Mouse (Mus musculus): ENCODE results near the gene Tsen54.
A peak's percentile ranks its signal among the peaks of the same experiment; 100 is the strongest.
"Not testable (repeated sequence)": the region's sequence is repeated elsewhere in the genome, so short reads cannot be mapped to it uniquely, and the experiment has no call there.

The Tsen54 gene

DNA sequence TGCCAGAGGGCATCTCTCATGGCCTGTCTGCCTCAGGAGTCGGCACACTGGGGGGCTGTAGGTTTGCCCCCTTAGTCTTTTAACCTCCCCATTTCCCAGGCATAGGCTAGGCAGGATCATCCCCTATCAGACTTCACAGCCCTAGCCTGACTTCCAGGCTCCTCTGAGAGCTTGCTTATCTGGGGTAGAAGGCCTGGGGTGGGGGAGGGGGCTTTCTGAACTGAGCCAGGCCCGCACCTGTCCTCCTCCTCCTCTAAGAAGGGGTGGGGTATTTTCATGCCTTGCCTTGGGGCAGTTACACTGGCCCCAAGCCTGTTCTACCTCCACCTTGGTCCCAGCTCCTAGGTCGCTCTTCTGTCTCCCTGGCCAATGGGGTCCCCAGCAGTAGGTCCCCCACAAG lies 17.0 kb downstream of the Tsen54 start:
- no peak for DNase-seq

DNA sequence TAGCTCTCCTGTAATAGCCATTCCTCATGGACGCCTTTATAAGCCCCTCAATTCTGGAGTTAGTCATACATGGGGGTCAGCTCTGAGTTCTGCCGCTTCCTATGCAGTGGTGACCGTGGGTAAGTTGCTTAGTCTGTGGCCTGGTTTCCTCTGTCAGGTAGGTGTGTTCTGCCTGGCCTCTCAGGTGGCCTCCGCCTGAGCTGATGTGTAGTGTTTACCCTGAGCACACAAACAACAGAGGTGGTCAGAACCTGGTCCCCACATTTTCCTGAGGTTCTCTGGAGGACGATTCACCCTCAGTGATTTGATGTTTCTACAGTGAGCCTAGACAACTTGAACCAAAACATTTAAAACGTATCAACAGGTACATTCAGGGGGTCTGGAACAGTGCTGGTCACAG lies 17.5 kb downstream of the Tsen54 start:
- DNase-seq = no peak

GRCm38 (mm10) chr11:115832523-115832922 lies 18.0 kb downstream of the Tsen54 start:
- DNase-seq = no peak

DNA sequence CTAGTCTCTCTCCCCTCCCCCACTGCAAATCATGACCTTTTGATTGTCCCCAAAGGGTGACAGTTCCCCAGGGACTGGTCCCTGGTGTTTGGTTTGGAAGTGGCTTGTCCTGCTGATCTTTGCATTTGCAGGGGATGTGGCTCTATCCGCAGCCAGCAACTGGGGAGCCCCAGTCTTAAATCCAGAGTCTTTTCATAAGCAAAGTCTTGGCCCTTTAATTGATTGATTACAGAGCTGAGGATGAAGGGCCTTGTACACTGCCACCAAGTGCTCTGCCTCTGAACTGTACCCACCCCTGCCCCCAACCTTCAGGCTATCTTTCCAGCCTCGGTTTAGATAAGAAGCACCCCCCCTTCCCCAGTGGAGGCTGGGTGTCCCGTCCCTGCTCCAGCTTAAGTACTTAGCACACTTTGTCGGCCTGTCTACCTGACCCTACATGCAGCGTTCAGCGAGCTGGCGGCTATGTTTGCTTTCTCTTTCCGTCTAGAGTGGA lies 18.5 kb downstream of the Tsen54 start:
- no peak for DNase-seq

DNA sequence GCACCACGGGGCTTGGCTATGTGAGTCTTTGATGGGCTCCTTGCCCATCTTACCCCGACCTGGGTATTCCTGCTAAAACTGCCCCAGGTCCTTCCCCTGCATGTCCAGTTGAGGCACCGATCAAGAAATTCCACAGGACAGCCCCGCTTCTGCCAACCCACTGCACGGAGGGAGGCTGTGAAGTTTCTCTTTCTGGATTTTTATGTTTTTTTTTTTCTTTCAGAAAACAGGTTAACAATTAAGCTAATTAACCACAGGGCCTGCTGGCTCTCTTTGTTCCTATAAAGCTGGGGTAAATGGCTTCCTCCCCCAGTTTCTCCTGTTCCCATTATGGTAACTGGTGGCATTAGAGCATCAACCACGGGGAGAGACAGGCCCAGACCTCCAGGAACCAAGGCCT lies 19.5 kb downstream of the Tsen54 start:
- no peak for DNase-seq

GRCm38 (mm10) chr11:115836656-115837395 lies 22.3 kb downstream of the Tsen54 start:
- no peak for DNase-seq

GRCm38 (mm10) chr11:115837606-115838345 lies 23.3 kb downstream of the Tsen54 start:
- no peak for DNase-seq

GRCm38 (mm10) chr11:115838895-115839311 lies 24.4 kb downstream of the Tsen54 start:
- DNase-seq = no peak

DNA sequence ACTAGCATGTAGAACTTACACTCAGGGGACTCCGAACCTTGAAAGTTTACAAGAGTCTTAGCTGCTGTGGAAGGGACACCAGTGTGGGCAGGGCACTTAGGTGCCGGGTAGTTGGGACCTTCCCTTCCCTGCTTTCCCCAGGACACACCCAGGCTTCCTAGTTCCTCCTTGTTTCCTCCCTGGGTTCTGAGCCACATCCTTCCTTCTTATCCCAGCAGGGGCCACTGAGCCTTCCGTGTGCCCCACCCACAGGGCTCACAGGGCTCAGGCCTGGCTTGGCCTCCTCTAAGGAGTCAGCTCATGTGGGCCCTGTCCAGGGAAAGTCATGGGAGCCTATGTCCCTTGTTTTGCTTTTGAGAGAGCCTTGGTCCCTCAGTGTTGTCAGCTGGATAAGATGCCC lies 25.2 kb downstream of the Tsen54 start:
- DNase-seq = no peak

DNA sequence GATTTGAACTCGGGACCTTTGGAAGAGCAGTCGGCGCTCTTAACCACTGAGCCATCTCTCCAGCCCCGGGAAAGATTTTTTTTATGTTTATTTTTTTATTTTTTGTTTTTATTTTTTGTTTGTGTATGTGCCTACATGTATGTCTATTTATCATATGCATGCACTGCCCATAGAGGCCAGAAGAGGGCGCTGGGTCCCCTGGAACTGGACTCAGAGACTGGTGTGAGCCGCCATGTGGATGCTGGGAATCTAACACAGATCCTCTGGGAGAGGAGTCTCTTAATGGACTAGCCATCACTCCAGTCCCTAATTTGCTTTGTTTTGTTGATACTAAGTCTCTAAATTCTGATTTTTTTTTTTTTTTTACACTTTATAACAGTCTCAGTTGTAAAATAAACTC lies 26.5 kb downstream of the Tsen54 start:
- DNase-seq = no peak

GRCm38 (mm10) chr11:115841961-115842550 lies 27.5 kb downstream of the Tsen54 start:
- no peak for DNase-seq

DNA sequence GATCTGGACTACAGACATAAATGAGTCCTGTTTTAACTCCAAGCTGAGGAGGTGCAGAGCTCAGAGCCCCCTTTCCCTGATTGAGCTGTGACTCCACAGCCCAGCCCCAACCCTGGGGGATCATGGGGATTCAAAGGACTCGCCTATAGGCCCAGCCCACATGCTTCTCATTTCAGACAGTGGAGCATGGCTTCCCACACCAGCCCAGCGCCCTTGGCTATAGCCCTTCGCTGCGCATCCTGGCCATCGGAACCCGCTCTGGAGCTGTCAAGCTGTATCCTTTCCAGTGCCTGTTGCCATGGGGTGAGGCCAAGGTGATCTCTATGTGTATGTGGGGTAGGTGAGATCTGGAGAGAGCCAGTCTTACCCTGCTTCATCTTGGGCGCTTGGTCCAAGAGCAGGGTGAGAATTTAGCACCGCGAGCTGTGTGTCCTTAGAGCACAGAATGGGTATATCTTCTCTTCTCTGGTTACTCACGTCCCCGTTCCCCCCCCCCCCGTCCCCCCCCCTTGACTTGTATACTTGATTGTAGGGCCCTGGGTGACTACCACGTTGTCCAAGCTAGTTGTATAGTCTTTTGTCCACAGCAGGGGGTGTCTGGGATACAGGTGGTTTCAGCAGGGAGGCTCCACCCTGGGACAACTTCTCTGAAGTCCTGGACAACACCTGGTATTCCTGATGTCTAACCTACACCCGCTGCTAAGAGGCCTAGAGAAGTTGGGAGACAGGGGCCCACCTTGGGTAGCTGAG lies 28.8 kb downstream of the Tsen54 start:
- no peak for DNase-seq

GRCm38 (mm10) chr11:115843891-115844239 lies 29.3 kb downstream of the Tsen54 start:
- DNase-seq = no peak

GRCm38 (mm10) chr11:115844240-115844639 lies 29.7 kb downstream of the Tsen54 start:
- no peak for DNase-seq

DNA sequence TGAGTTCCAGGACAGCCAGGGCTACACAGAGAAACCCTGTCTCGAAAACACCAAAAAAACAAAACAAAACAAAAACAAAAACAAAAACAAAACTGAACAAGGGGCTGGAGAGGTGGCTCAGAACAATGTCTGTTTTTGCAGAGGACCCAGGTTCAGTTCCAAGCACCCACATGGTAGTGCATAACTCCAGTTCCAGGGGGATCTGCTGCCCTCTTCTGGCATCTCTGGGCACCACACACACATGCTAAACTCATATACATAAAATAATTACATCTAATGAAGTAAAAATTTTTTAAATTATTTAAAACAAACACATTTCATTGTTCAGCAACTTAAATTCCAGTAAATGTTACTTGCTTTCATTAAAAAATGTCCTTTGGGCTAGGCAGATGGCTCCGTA lies 31.3 kb downstream of the Tsen54 start:
- DNase-seq = no peak

DNA sequence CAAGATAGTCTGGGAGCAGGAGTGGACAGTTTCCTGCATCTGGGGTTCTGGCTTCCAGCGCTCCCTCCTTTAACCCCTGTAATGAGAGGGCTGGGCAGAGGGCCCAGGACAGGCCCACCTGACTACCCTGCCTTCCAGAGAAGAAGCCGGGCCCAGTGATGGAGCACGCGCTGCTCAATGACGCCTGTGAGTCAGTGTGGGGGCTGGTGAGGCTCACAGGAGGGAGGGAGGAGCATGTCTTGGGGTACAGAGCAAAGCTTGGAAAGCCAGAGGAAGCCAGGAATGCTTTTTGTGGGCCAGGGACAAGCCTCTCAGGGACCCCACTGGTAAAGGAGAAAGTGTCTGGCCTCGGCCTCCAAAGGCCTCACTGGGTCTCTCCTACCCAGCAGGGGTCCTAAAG lies 40.1 kb downstream of the Tsen54 start:
- DNase-seq = no peak

GRCm38 (mm10) chr11:115857146-115857545 lies 42.6 kb downstream of the Tsen54 start:
- not testable (repeated sequence) for DNase-seq

- peak in 1 of 2 experiments; percentile 40 for DNase-seq
Observed at GRCm38 (mm10) chr11:115857936-115858335, 43.4 kb downstream of the Tsen54 start.

DNA sequence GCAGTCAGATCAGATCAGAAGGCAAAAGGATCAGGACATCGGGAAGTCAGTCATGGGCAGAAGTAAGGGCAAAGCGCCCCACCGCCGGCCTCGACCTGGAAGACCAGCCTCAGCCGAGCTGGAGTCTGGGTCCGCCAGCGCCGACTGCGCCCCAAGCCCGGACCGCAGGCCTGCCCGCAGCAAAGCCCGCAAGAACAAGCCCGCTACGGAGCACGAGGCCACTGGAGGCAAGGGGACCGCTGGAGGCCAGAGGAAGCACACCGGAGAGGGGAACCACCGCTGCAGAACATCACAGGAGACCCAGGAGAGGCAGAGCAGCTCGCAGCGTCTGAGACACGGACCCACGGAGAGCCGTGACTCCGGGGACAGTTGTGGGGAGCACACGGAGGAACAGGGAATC lies 43.8 kb downstream of the Tsen54 start, which contains the start of gene Myo15b:
TSS of gene Myo15b (plus strand) at position 53 of the 400 bp plus-strand sequence.
- DNase-seq = no peak

GRCm38 (mm10) chr11:115859143-115859945 lies 44.8 kb downstream of the Tsen54 start:
- DNase-seq = peak; percentile 79 to 88

DNA sequence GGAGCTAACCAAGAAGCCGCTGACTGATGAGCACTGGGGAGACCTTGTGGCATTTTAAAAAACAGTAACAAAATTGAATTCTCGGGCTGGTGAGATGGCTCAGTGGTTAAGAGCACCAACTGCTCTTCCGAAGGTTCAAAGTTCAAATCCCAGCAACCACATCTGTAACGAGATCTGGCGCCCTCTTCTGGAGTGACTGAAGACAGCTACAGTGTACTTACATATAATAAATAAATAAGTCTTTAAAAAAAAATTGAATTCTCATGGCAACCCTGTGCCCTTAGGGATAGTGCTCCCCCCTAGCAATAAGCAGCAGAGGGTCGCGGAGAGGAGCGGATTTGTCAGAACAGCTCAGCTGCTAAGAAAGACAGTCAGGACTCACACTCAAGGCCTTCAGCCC lies 49.4 kb downstream of the Tsen54 start:
- no peak for DNase-seq

DNA sequence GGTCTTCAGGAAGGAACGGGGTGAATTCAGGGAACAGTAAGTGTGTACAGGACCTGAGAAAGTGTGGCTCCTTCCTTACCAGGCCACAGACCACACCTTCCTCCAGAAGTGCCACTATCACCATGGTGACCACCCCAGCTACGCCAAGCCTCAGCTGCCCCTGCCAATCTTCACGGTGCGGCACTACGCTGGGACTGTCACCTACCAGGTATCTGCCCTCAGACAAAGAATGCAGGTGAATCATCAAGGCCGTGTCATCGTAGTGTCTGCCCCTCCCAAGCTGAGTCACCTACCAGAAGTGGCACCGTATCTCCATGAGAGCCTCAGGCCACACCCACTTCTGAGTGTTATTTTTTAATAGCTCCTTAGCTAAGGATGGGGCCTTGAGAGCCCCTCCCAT lies 54.9 kb downstream of the Tsen54 start:
- no peak for DNase-seq

Measured in cerebellum, postnatal 25 days (tissue).